Mouse (Mus musculus) forebrain, embryonic 12.5 days (tissue): ENCODE measurements around the gene Ift74. TPM values are rescaled to one million over a fixed set of nuclear protein-coding genes. Genes with fewer than 3 reads are reported as not detected.
"Not testable (repeated sequence)": the region's sequence is repeated elsewhere in the genome, so short reads cannot be mapped to it uniquely, and the experiment has no call there.

ENCODE experiments used
- ATAC-seq: fragments of 200-750 bp; cut with Nextera tagmentation; 2 replicates; pipeline ENCODE4 v1.8.0; 2017; ENCODE audit warnings: moderate TSS enrichment; ENCODE audit not compliant: low FRiP score
- H3K27ac ChIP-seq: fragments of 300-500 bp; sonication (generic); 2 replicates; pipeline ENCODE4 v1.5.1; 2016; ENCODE audit warnings: mild to moderate bottlenecking
- H3K27me3 ChIP-seq: fragments of 300-500 bp; sonication (generic); 2 replicates; pipeline ENCODE4 v1.6.1; 2016; ENCODE audit warnings: mild to moderate bottlenecking
- H3K36me3 ChIP-seq: fragments of 300-500 bp; sonication (generic); replicated peaks from 2 replicates; pipeline ENCODE4 v1.6.1; 2016; ENCODE audit warnings: mild to moderate bottlenecking
- H3K4me1 ChIP-seq: fragments of 300-500 bp; sonication (generic); 2 replicates; pipeline ENCODE4 v1.6.1; 2016
- H3K4me2 ChIP-seq: fragments of 300-500 bp; sonication (generic); 2 replicates; pipeline ENCODE4 v1.6.1; 2016; ENCODE audit warnings: mild to moderate bottlenecking, moderate library complexity
- H3K4me3 ChIP-seq: fragments of 300-500 bp; sonication (generic); replicated peaks from 2 replicates; pipeline ENCODE4 v1.5.1; 2016; ENCODE audit warnings: mild to moderate bottlenecking
- H3K9ac ChIP-seq: fragments of 300-500 bp; sonication (generic); 2 replicates; pipeline ENCODE4 v1.6.1; 2016; ENCODE audit warnings: mild to moderate bottlenecking
- H3K9me3 ChIP-seq: fragments of 300-500 bp; sonication (generic); 2 replicates; pipeline ENCODE4 v1.6.1; 2016
- WGBS: fragments of 180-500 bp; shearing (Covaris S2); methylation state at CpG from one replicate; pipeline ENCODE4 v1.1.7; 2016; 5-methylcytosine and 5-hydroxymethylcytosine counted together
- polyA plus RNA-seq: library from polyadenylated mRNA; unstranded; fragments of >200 nt; fragmentation: Nextera tagmentation; extraction: Ambion mirVana; gene quantifications from 2 replicates; pipeline ENCODE4 v1.2.1, GENCODE M21; 2016

The Ift74 gene
- polyA plus RNA-seq, 1 experiment from 2014 or later = 64.0 TPM

GRCm38 (mm10) chr4:94643141-94643540, 28.9 kb downstream of the Ift74 start:
- Histone ChIP-seq H3K4me3 (no peak overlapping the region), H3K9ac (no peak overlapping the region), H3K27me3 (no peaks in the 10 kb centered on the region), H3K4me1 (no peaks in the 10 kb centered on the region), H3K27ac (no peak overlapping the region), H3K9me3 (no peaks in the 10 kb centered on the region), H3K36me3 (peaks cover 5% of the 10 kb centered on the region; the same call in 1 of the 2 replicates), H3K4me2 (no peak overlapping the region)
- no peak for ATAC-seq
- WGBS = 97% methylated on average over 2 of the region's 2 CpGs

- Histone ChIP-seq H3K4me2 (no peak within 1 kb of the TSS), H3K9me3 (no peaks in the 10 kb centered on the region), H3K36me3 (peaks cover 13% of the 10 kb centered on the region), H3K4me1 (no peaks in the 10 kb centered on the region), H3K27ac (no peak within 1 kb of the TSS), H3K27me3 (no peaks in the 10 kb centered on the region), H3K9ac (no peak within 1 kb of the TSS), H3K4me3 (no peak within 1 kb of the TSS)
- WGBS = 90% methylated on average over 3 of the region's 3 CpGs
- no peak for ATAC-seq
These were observed 35.6 kb downstream of the Ift74 start, which contains the start of gene Lrrc19 for GRCm38 (mm10) chr4:94649920-94650319. TSS of gene Lrrc19 (minus strand) at chr4:94650144.

GRCm38 (mm10) chr4:94650426-94651175, 36.3 kb downstream of the Ift74 start:
- not testable (repeated sequence) for H3K9ac ChIP-seq, H3K4me1 ChIP-seq, ATAC-seq, H3K27me3 ChIP-seq, H3K27ac ChIP-seq, H3K9me3 ChIP-seq, H3K4me2 ChIP-seq, H3K4me3 ChIP-seq
- H3K36me3 ChIP-seq = peaks cover 20% of the 10 kb centered on the region
- WGBS = 96% methylated on average over 5 of the region's 5 CpGs

GRCm38 (mm10) chr4:94669718-94670117, 55.4 kb downstream of the Ift74 start:
- no peak overlapping the region for H3K27ac ChIP-seq
- WGBS = 56% methylated on average over 1 of the region's 1 CpGs
- no peaks in the 10 kb centered on the region for H3K4me1 ChIP-seq
- H3K4me3 ChIP-seq = no peak overlapping the region
- no peaks in the 10 kb centered on the region for H3K27me3 ChIP-seq
- H3K9ac ChIP-seq = no peak overlapping the region
- ATAC-seq = 0 out of 2 replicates have a peak, but pooled peaks have one; percentile 33
- H3K36me3 ChIP-seq = no peaks in the 10 kb centered on the region
- no peaks in the 10 kb centered on the region for H3K9me3 ChIP-seq
- H3K4me2 ChIP-seq = no peak overlapping the region

- Histone ChIP-seq H3K27me3 (no peaks in the 10 kb centered on the region), H3K4me1 (no peaks in the 10 kb centered on the region), H3K36me3 (peaks cover 22% of the 10 kb centered on the region), H3K4me2 (no peak overlapping the region), H3K4me3 (no peak overlapping the region), H3K9ac (no peak overlapping the region), H3K27ac (no peak overlapping the region), H3K9me3 (no peaks in the 10 kb centered on the region)
- no peak for ATAC-seq
- 92% methylated on average over 2 of the region's 2 CpGs for WGBS
These were observed 66.4 kb downstream of the Ift74 start for GRCm38 (mm10) chr4:94680662-94681061.

- Histone ChIP-seq H3K4me2 (no peak overlapping the region), H3K27ac (no peak overlapping the region), H3K9me3 (no peaks in the 10 kb centered on the region), H3K36me3 (peaks cover 22% of the 10 kb centered on the region), H3K9ac (no peak overlapping the region), H3K27me3 (no peaks in the 10 kb centered on the region), H3K4me1 (no peaks in the 10 kb centered on the region), H3K4me3 (no peak overlapping the region)
- ATAC-seq = no peak
- 94% methylated on average over 2 of the region's 2 CpGs for WGBS
These were observed 66.9 kb downstream of the Ift74 start for GRCm38 (mm10) chr4:94681181-94681580.

- Histone ChIP-seq H3K27me3 (no peaks in the 10 kb centered on the region), H3K9ac (no peak overlapping the region), H3K36me3 (peaks cover 26% of the 10 kb centered on the region), H3K4me1 (no peaks in the 10 kb centered on the region), H3K4me3 (no peak overlapping the region), H3K27ac (no peak overlapping the region), H3K4me2 (no peak overlapping the region), H3K9me3 (no peaks in the 10 kb centered on the region)
- 64% methylated on average over 1 of the region's 1 CpGs for WGBS
- ATAC-seq = no peak
These were observed 67.7 kb downstream of the Ift74 start for GRCm38 (mm10) chr4:94682029-94682428.

- WGBS = 90% methylated on average over 5 of the region's 5 CpGs
- peaks cover 35% of the 10 kb centered on the region for H3K36me3 ChIP-seq
- no peak overlapping the region for H3K4me2 ChIP-seq
These were observed 69.0 kb downstream of the Ift74 start for GRCm38 (mm10) chr4:94683305-94683704.

GRCm38 (mm10) chr4:94689804-94690203, 75.5 kb downstream of the Ift74 start:
- not testable (repeated sequence) for H3K9ac ChIP-seq, ATAC-seq, H3K4me3 ChIP-seq, H3K27ac ChIP-seq, H3K27me3 ChIP-seq, H3K9me3 ChIP-seq, H3K4me1 ChIP-seq, H3K4me2 ChIP-seq
- WGBS = 80% methylated on average over 2 of the region's 2 CpGs
- peaks cover 32% of the 10 kb centered on the region for H3K36me3 ChIP-seq

More at GRCm38 (mm10) chr4:94683305-94683704, 69.0 kb downstream of the Ift74 start:
- H3K9me3 ChIP-seq = no peaks in the 10 kb centered on the region
- H3K27me3 ChIP-seq = no peaks in the 10 kb centered on the region
- no peak overlapping the region for H3K9ac ChIP-seq
- H3K27ac ChIP-seq = no peak overlapping the region
- ATAC-seq = no peak
- no peaks in the 10 kb centered on the region for H3K4me1 ChIP-seq
- no peak overlapping the region for H3K4me3 ChIP-seq

GRCm38 (mm10) chr4:94691078-94691477, 76.8 kb downstream of the Ift74 start:
- 96% methylated on average over 4 of the region's 4 CpGs for WGBS

GRCm38 (mm10) chr4:94692175-94692574, 77.9 kb downstream of the Ift74 start:
- Histone ChIP-seq H3K27me3 (no peaks in the 10 kb centered on the region), H3K36me3 (peaks cover 27% of the 10 kb centered on the region), H3K9ac (no peak overlapping the region), H3K4me3 (no peak overlapping the region), H3K4me2 (no peak overlapping the region), H3K9me3 (no peaks in the 10 kb centered on the region), H3K4me1 (no peaks in the 10 kb centered on the region), H3K27ac (no peak overlapping the region)
- ATAC-seq = no peak
- 93% methylated on average over 2 of the region's 2 CpGs for WGBS

More at GRCm38 (mm10) chr4:94691078-94691477, 76.8 kb downstream of the Ift74 start:
- Histone ChIP-seq H3K4me2 (no peak overlapping the region), H3K4me1 (no peaks in the 10 kb centered on the region), H3K27me3 (no peaks in the 10 kb centered on the region), H3K9ac (no peak overlapping the region), H3K27ac (no peak overlapping the region), H3K4me3 (no peak overlapping the region), H3K9me3 (no peaks in the 10 kb centered on the region), H3K36me3 (peaks cover 32% of the 10 kb centered on the region)
- ATAC-seq = no peak

- Histone ChIP-seq H3K9ac (no peak overlapping the region), H3K4me2 (no peak overlapping the region), H3K27ac (no peak overlapping the region), H3K36me3 (peaks cover 11% of the 10 kb centered on the region), H3K9me3 (no peaks in the 10 kb centered on the region), H3K4me1 (no peaks in the 10 kb centered on the region), H3K4me3 (no peak overlapping the region), H3K27me3 (no peaks in the 10 kb centered on the region)
- ATAC-seq = no peak
- WGBS = 85% methylated on average over 3 of the region's 3 CpGs
These were observed 82.1 kb downstream of the Ift74 start for GRCm38 (mm10) chr4:94696368-94696767.

GRCm38 (mm10) chr4:94711002-94711401, 96.7 kb downstream of the Ift74 start:
- WGBS = 92% methylated on average over 2 of the region's 2 CpGs
- Histone ChIP-seq H3K9ac (no peak overlapping the region), H3K4me2 (no peak overlapping the region)

More at GRCm38 (mm10) chr4:94711002-94711401, 96.7 kb downstream of the Ift74 start:
- Histone ChIP-seq H3K9me3 (no peaks in the 10 kb centered on the region), H3K4me3 (no peak overlapping the region), H3K36me3 (no peaks in the 10 kb centered on the region), H3K27me3 (no peaks in the 10 kb centered on the region), H3K27ac (no peak overlapping the region), H3K4me1 (no peaks in the 10 kb centered on the region; the same call in 1 of the 2 replicates)
- no peak for ATAC-seq
